Mouse (Mus musculus) duodenum, adult 2 months (tissue): ENCODE data around the gene Otulin. TPM values are rescaled to one million over a fixed set of nuclear protein-coding genes. Genes with fewer than 3 reads are reported as not detected.

Experiments used
- polyA plus RNA-seq: library from polyadenylated mRNA; depleted of rRNA; stranded (reverse); fragments of >200 nt; gene quantifications from 2 replicates; pipeline ENCODE4 v1.2.3, GENCODE M21; 2012; ENCODE audit warnings: low replicate concordance; rRNA removed

Gene Otulin
- polyA plus RNA-seq, result 14.2 and 16.7 TPM in 2 replicates

DNA sequence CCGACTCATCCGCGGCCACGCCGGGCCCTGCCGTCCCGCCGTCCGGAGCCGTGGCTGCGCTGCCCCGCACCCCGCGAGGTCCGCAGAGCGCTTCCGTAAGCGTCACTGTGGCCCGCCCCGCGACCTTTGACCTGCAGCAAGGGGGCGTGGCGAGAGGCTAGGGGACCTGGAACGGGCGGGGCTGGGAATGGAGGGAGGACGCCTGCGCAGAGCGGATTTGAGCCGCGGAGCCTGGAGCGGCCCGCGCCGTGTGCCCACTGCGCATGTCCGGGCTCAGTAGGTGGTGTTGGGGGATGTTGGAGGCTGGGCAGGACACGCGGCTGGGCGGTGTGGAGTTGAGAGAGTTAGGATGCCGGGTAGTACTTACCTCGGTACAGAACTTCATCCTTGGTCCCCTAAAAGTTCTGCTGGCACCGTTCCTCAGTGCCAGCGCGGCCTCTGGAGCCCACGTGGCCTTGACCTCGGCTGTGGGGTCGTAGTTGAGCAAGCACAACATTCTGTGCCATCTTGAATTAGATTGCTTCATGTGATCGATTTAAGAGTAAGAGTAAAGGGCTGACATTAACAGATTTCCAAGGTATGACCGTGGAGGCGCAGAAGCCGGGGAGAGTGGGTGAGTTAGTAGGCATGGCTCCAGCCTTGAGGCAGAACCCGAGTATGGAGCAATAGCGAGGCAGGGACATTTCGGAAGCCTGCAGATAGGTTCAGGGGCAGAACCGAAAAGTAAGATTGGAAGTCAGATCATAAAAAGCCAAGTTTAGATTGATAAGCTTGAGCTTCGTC is at the start of gene Otulin:
Otulin (minus strand) TSS at position 93 of the 783 bp plus-strand sequence.

Other genes starting within 250 kb of the Otulin start
- 25.8 and 84.9 TPM in 2 replicates for gene Ank, start 164.0 kb downstream of the Otulin start, polyA plus RNA-seq
- gene Otulinl, start 50.9 kb upstream of the Otulin start, polyA plus RNA-seq, result 1.1 and 2.8 TPM in 2 replicates